Mouse (Mus musculus) MN1 (cell line): ENCODE results near the gene Pdcd10.

Experiments used
- DNase-seq: peaks from one replicate; pipeline ENCODE4 v3.0.0-alpha.2; 2016; ENCODE audit warnings: low spot score

The Pdcd10 gene

GRCm38 (mm10) chr3:75474657-75475056 lies 82.0 kb downstream of the Pdcd10 start:
- no peak for DNase-seq

- DNase-seq = no peak
Observed at GRCm38 (mm10) chr3:75468154-75468553, 88.5 kb downstream of the Pdcd10 start.
